Mouse (Mus musculus): ENCODE measurements around the gene Cfap77. TPM values are rescaled to one million over a fixed set of nuclear protein-coding genes. Genes with fewer than 3 reads are reported as not detected.

Cfap77 gene
- polyA plus RNA-seq, 1 experiment: 0.12 TPM

DNA sequence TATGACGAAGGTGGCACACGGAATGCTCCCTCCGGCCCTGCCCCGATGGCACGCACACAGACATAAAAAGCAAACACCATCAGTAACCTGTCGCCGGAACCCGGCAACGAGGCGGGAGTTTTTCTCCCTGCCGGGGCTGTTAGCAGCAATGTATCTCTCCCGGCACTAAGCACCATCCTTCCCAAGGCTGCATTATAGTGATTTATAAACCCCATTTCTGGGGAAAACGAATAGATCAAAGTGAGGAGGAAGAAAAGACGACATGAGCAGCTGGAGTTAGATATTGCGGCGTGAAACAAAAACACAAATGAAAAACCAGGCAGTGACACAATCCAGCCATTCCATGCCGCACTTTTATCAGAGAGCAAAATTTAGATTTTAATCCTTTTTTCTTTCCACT is 33.8 kb downstream of the Cfap77 start:
- H3K4me3 ChIP-seq (ENCODE audit: insufficient read depth, poor library complexity, severe bottlenecking): no peak overlapping the region
- no peak for TF ChIP-seq FOSL1 (IDR thresholded peaks at IDR 0.05; ENCODE audit: insufficient read depth, low read length, poor library complexity, severe bottlenecking)
- TF ChIP-seq CEBPB (IDR thresholded peaks at IDR 0.05; ENCODE audit: low read depth): no peak
- no peak for TF ChIP-seq MAX (IDR thresholded peaks at IDR 0.05)
- no peak for TF ChIP-seq MYOG (IDR thresholded peaks at IDR 0.05; ENCODE audit: control insufficient read depth, extremely low read depth, insufficient read length)
- TF ChIP-seq MYOD1 (IDR thresholded peaks at IDR 0.05; ENCODE audit: control insufficient read depth, insufficient read length, low read depth): no peak
- TF ChIP-seq USF1 (IDR thresholded peaks at IDR 0.05; ENCODE audit: low read depth): no peak
- no peak for TF ChIP-seq CTCF (IDR thresholded peaks at IDR 0.05; ENCODE audit: control insufficient read depth, insufficient read depth, insufficient read length)
- no peaks in the 10 kb centered on the region for H3K79me3 ChIP-seq (ENCODE audit: low read depth)
- no peaks in the 10 kb centered on the region for H3K79me2 ChIP-seq (ENCODE audit: control insufficient read depth, insufficient read depth)
- peaks cover 82% of the 10 kb centered on the region for H3K27me3 ChIP-seq (ENCODE audit: control insufficient read depth, insufficient read depth, insufficient read length)
- H3K36me3 ChIP-seq (ENCODE audit: control insufficient read depth, insufficient read depth): no peaks in the 10 kb centered on the region
- no peak overlapping the region for H3ac ChIP-seq (ENCODE audit: control insufficient read depth, insufficient read length, low read depth)

DNA sequence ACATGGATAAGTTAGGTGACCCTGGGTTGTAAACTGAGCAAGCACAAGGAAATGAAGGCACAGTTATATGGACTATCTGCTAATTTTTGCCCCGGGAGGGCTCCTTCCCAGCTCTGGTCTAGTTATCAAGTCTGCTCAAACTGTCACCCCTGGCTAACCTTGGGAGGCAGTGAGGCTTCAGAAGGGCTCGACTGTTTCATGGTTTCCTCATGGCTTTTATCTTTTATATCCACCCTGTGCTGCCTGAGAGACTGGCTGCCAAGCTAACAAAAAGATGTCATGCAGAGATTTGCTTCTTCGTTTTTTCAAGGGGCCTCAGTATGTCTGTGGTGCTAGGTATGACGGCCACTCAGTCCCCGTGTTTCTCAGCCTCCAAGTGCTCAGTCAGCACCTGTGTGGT is 36.2 kb downstream of the Cfap77 start:
- Histone ChIP-seq H3K36me3 (ENCODE audit: control insufficient read depth, insufficient read depth) (no peaks in the 10 kb centered on the region), H3K79me3 (ENCODE audit: low read depth) (no peaks in the 10 kb centered on the region), H3ac (ENCODE audit: control insufficient read depth, insufficient read length, low read depth) (no peak overlapping the region), H3K27me3 (ENCODE audit: control insufficient read depth, insufficient read depth, insufficient read length) (peaks cover 93% of the 10 kb centered on the region), H3K4me3 (ENCODE audit: insufficient read depth, poor library complexity, severe bottlenecking) (no peak overlapping the region), H3K79me2 (ENCODE audit: control insufficient read depth, insufficient read depth) (no peaks in the 10 kb centered on the region)
- TF ChIP-seq MYOD1 (IDR thresholded peaks at IDR 0.05; ENCODE audit: control insufficient read depth, insufficient read length, low read depth): no peak
- TF ChIP-seq USF1 (IDR thresholded peaks at IDR 0.05; ENCODE audit: low read depth): no peak
- TF ChIP-seq CTCF (IDR thresholded peaks at IDR 0.05; ENCODE audit: control insufficient read depth, insufficient read depth, insufficient read length): no peak

DNA sequence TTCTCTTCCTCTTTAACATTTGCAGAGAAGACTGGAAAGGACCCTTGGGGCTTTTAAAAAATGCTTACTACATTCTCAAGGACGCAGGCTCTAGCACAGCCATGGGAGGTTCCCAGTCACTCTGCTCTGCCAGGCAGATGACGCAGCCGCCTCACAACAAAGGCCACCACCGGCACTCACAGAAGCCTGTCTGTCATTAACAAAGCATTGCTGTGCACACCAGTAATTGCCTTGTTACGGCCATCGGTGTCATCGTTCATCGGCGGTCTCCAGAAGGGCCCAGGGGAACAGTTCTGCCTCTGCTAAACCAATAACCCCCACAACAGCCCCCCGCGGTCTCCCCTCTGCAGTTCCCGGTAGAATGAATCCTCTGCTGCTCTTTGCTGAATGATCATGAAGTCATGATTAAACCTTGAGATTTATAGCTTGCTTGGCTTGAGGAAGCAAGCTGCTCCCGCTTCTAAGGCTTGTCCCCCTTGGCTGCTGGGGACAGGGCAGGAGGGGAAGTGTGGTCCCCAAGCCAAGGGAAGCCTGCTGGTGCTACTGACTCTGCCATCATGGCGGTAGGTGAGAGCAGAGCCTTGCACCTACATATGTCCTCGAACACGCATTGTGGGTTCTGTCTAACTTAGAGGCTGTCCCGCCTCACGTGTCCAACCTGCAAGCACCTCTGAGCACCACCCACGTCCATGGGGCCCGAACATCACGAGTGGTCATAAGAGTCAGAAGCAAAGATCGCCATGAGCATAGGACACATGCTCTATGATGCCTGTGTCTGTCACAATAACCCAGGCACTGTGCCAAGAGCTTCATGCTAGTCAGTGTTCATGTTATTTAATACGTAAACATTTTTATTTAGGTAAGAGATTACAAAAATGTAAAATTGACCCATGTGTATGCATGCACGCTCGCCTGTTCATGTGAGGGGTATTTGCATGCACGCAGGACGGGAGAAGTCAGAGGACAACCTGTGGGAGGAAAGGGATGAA is 38.0 kb downstream of the Cfap77 start:
- TF ChIP-seq MYOG (IDR thresholded peaks at IDR 0.05; ENCODE audit: control insufficient read depth, extremely low read depth, insufficient read length) (no peak), USF1 (IDR thresholded peaks at IDR 0.05; ENCODE audit: low read depth) (no peak), MAX (IDR thresholded peaks at IDR 0.05) (no peak), CTCF (IDR thresholded peaks at IDR 0.05; ENCODE audit: control insufficient read depth, insufficient read depth, insufficient read length) (no peak), CEBPB (IDR thresholded peaks at IDR 0.05; ENCODE audit: low read depth) (no peak), FOSL1 (IDR thresholded peaks at IDR 0.05; ENCODE audit: insufficient read depth, low read length, poor library complexity, severe bottlenecking) (no peak), MYOD1 (IDR thresholded peaks at IDR 0.05; ENCODE audit: control insufficient read depth, insufficient read length, low read depth) (no peak)
- H3ac ChIP-seq (ENCODE audit: control insufficient read depth, insufficient read length, low read depth): no peak overlapping the region
- peaks cover 88% of the 10 kb centered on the region for H3K27me3 ChIP-seq (ENCODE audit: control insufficient read depth, insufficient read depth, insufficient read length)
- no peak overlapping the region for H3K4me3 ChIP-seq (ENCODE audit: insufficient read depth, poor library complexity, severe bottlenecking)
- H3K79me3 ChIP-seq (ENCODE audit: low read depth): no peaks in the 10 kb centered on the region
- no peaks in the 10 kb centered on the region for H3K36me3 ChIP-seq (ENCODE audit: control insufficient read depth, insufficient read depth)
- H3K79me2 ChIP-seq (ENCODE audit: control insufficient read depth, insufficient read depth): no peaks in the 10 kb centered on the region

DNA sequence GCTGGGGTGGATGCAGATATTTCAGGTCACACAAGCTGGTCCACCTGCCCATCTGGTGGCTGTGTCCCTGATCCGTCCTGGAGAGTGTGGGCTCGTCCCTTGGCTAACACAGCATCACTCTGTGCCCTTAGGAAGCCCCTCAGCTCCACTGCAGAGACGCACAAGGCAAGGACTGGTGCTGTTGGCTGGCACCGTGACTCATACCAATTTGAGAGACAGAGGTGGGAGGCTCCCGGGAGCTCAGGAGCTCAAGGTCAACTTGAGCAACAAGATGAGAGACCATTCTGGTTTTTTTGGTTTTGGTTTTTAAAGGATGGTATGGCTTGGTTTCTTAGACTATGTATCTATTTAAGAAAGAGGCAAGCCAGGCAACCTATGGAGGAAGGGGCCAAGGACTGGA is 42.3 kb downstream of the Cfap77 start:
- TF ChIP-seq FOSL1 (IDR thresholded peaks at IDR 0.05; ENCODE audit: insufficient read depth, low read length, poor library complexity, severe bottlenecking) (no peak), USF1 (IDR thresholded peaks at IDR 0.05; ENCODE audit: low read depth) (no peak), MAX (IDR thresholded peaks at IDR 0.05) (no peak), MYOD1 (IDR thresholded peaks at IDR 0.05; ENCODE audit: control insufficient read depth, insufficient read length, low read depth) (no peak), CEBPB (IDR thresholded peaks at IDR 0.05; ENCODE audit: low read depth) (no peak), CTCF (IDR thresholded peaks at IDR 0.05; ENCODE audit: control insufficient read depth, insufficient read depth, insufficient read length) (no peak)
- no peak overlapping the region for H3ac ChIP-seq (ENCODE audit: control insufficient read depth, insufficient read length, low read depth)
- no peaks in the 10 kb centered on the region for H3K79me2 ChIP-seq (ENCODE audit: control insufficient read depth, insufficient read depth)
- H3K4me3 ChIP-seq (ENCODE audit: insufficient read depth, poor library complexity, severe bottlenecking): no peak overlapping the region
- H3K36me3 ChIP-seq (ENCODE audit: control insufficient read depth, insufficient read depth): no peaks in the 10 kb centered on the region
- peaks cover 86% of the 10 kb centered on the region for H3K27me3 ChIP-seq (ENCODE audit: control insufficient read depth, insufficient read depth, insufficient read length)
- no peaks in the 10 kb centered on the region for H3K79me3 ChIP-seq (ENCODE audit: low read depth)

DNA sequence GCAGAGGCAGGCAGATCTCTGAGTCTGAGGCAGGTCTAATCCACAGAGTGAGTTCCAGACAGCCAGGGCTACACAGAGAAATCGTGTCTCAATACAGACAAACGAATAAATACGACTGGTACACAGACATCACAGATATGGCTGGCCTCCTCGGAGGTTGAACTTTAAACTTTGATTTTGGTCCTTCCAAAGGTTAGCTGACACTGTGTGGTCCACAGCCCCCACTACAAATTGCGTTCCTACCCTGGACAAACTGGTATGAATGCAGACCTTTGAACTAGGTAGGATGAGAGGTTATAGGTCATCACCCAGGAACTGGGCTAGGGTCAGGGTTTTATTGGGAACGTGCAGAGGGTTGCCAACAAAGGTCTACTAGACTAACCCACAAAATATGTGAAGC is 47.2 kb downstream of the Cfap77 start:
- Histone ChIP-seq H3K27me3 (ENCODE audit: control insufficient read depth, insufficient read depth, insufficient read length) (peaks cover 89% of the 10 kb centered on the region), H3K79me3 (ENCODE audit: low read depth) (no peaks in the 10 kb centered on the region)
- TF ChIP-seq MYOG (IDR thresholded peaks at IDR 0.05; ENCODE audit: control insufficient read depth, extremely low read depth, insufficient read length) (no peak), CTCF (IDR thresholded peaks at IDR 0.05; ENCODE audit: control insufficient read depth, insufficient read depth, insufficient read length) (no peak), MAX (IDR thresholded peaks at IDR 0.05) (no peak), FOSL1 (IDR thresholded peaks at IDR 0.05; ENCODE audit: insufficient read depth, low read length, poor library complexity, severe bottlenecking) (no peak), MYOD1 (IDR thresholded peaks at IDR 0.05; ENCODE audit: control insufficient read depth, insufficient read length, low read depth) (no peak), USF1 (IDR thresholded peaks at IDR 0.05; ENCODE audit: low read depth) (no peak), CEBPB (IDR thresholded peaks at IDR 0.05; ENCODE audit: low read depth) (no peak)

More for the DNA sequence above, 47.2 kb downstream of the Cfap77 start:
- H3ac ChIP-seq (ENCODE audit: control insufficient read depth, insufficient read length, low read depth): no peak overlapping the region
- no peak overlapping the region for H3K4me3 ChIP-seq (ENCODE audit: insufficient read depth, poor library complexity, severe bottlenecking)
- H3K79me2 ChIP-seq (ENCODE audit: control insufficient read depth, insufficient read depth): no peaks in the 10 kb centered on the region
- no peaks in the 10 kb centered on the region for H3K36me3 ChIP-seq (ENCODE audit: control insufficient read depth, insufficient read depth)
